Mouse (Mus musculus): ENCODE data around the gene Dscaml1. TPM values are rescaled to one million over a fixed set of nuclear protein-coding genes. Genes with fewer than 3 reads are reported as not detected.

Gene Dscaml1
- polyA plus RNA-seq, 1 experiment, result 0.62 TPM

- Histone ChIP-seq H3K27me3 (ENCODE audit: control insufficient read depth, insufficient read depth, low read length) (peaks cover 34% of the 10 kb centered on the region), H3K27ac (ENCODE audit: insufficient read depth, low read depth, low read length) (no peak overlapping the region), H3K4me3 (ENCODE audit: low read depth, low read length) (no peak overlapping the region), H3K36me3 (ENCODE audit: control insufficient read depth, insufficient read depth, low read length) (no peaks in the 10 kb centered on the region), H3K4me1 (ENCODE audit: control insufficient read depth, insufficient read depth, insufficient read length, low read length) (no peaks in the 10 kb centered on the region)
- TF ChIP-seq CTCF (IDR thresholded peaks at IDR 0.05; ENCODE audit: extremely low read depth, insufficient read length, insufficient replicate concordance, low read depth, low read length), result no peak
- 77% methylated on average over 12 of the region's 12 CpGs for WGBS
Measured at GRCm38 (mm10) chr9:45432639-45433038, 6.2 kb downstream of the Dscaml1 start.

GRCm38 (mm10) chr9:45433119-45433518 is 6.7 kb downstream of the Dscaml1 start:
- Histone ChIP-seq H3K27ac (ENCODE audit: insufficient read depth, low read depth, low read length) (no peak overlapping the region), H3K36me3 (ENCODE audit: control insufficient read depth, insufficient read depth, low read length) (no peaks in the 10 kb centered on the region), H3K4me3 (ENCODE audit: low read depth, low read length) (no peak overlapping the region), H3K27me3 (ENCODE audit: control insufficient read depth, insufficient read depth, low read length) (peaks cover 34% of the 10 kb centered on the region), H3K4me1 (ENCODE audit: control insufficient read depth, insufficient read depth, insufficient read length, low read length) (no peaks in the 10 kb centered on the region)
- no peak for TF ChIP-seq POLR2A (IDR thresholded peaks at IDR 0.05; ENCODE audit: low read depth, low read length)
- no peak for TF ChIP-seq CTCF (IDR thresholded peaks at IDR 0.05; ENCODE audit: extremely low read depth, insufficient read length, insufficient replicate concordance, low read depth, low read length)
- WGBS, result 83% methylated on average over 9 of the region's 9 CpGs

GRCm38 (mm10) chr9:45434171-45434570 is 7.7 kb downstream of the Dscaml1 start:
- WGBS, result 75% methylated on average over 2 of the region's 2 CpGs
- peaks cover 30% of the 10 kb centered on the region for H3K27me3 ChIP-seq (ENCODE audit: control insufficient read depth, insufficient read depth, low read length)
- no peaks in the 10 kb centered on the region for H3K4me1 ChIP-seq (ENCODE audit: control insufficient read depth, insufficient read depth, insufficient read length, low read length)
- TF ChIP-seq CTCF (IDR thresholded peaks at IDR 0.05; ENCODE audit: extremely low read depth, insufficient read length, insufficient replicate concordance, low read depth, low read length) (no peak), POLR2A (IDR thresholded peaks at IDR 0.05; ENCODE audit: low read depth, low read length) (no peak)
- H3K4me3 ChIP-seq (ENCODE audit: low read depth, low read length), result no peak overlapping the region
- no peak overlapping the region for H3K27ac ChIP-seq (ENCODE audit: insufficient read depth, low read depth, low read length)
- no peaks in the 10 kb centered on the region for H3K36me3 ChIP-seq (ENCODE audit: control insufficient read depth, insufficient read depth, low read length)

GRCm38 (mm10) chr9:45439025-45439424 is 12.6 kb downstream of the Dscaml1 start:
- peaks cover 3% of the 10 kb centered on the region for H3K4me1 ChIP-seq (ENCODE audit: control insufficient read depth, insufficient read depth, insufficient read length, low read length)
- no peak overlapping the region for H3K27ac ChIP-seq (ENCODE audit: insufficient read depth, low read depth, low read length)
- no peaks in the 10 kb centered on the region for H3K27me3 ChIP-seq (ENCODE audit: control insufficient read depth, insufficient read depth, low read length)
- H3K4me3 ChIP-seq (ENCODE audit: low read depth, low read length), result no peak overlapping the region
- no peaks in the 10 kb centered on the region for H3K36me3 ChIP-seq (ENCODE audit: control insufficient read depth, insufficient read depth, low read length)
- TF ChIP-seq POLR2A (IDR thresholded peaks at IDR 0.05; ENCODE audit: low read depth, low read length) (no peak), CTCF (IDR thresholded peaks at IDR 0.05; ENCODE audit: extremely low read depth, insufficient read length, insufficient replicate concordance, low read depth, low read length) (no peak)
- 60% methylated on average over 4 of the region's 4 CpGs for WGBS

GRCm38 (mm10) chr9:45440083-45440784 is 13.8 kb downstream of the Dscaml1 start:
- no peaks in the 10 kb centered on the region for H3K27me3 ChIP-seq (ENCODE audit: control insufficient read depth, insufficient read depth, low read length)
- no peak overlapping the region for H3K27ac ChIP-seq (ENCODE audit: insufficient read depth, low read depth, low read length)
- no peak overlapping the region for H3K4me3 ChIP-seq (ENCODE audit: low read depth, low read length)
- TF ChIP-seq POLR2A (IDR thresholded peaks at IDR 0.05; ENCODE audit: low read depth, low read length) (no peak), CTCF (IDR thresholded peaks at IDR 0.05; ENCODE audit: extremely low read depth, insufficient read length, insufficient replicate concordance, low read depth, low read length) (no peak)
- 51% methylated on average over 16 of the region's 16 CpGs for WGBS
- no peaks in the 10 kb centered on the region for H3K36me3 ChIP-seq (ENCODE audit: control insufficient read depth, insufficient read depth, low read length)
- peaks cover 6% of the 10 kb centered on the region for H3K4me1 ChIP-seq (ENCODE audit: control insufficient read depth, insufficient read depth, insufficient read length, low read length)

- no peaks in the 10 kb centered on the region for H3K27me3 ChIP-seq (ENCODE audit: control insufficient read depth, insufficient read depth, low read length)
- H3K4me3 ChIP-seq (ENCODE audit: low read depth, low read length), result no peak overlapping the region
- peaks cover 6% of the 10 kb centered on the region for H3K4me1 ChIP-seq (ENCODE audit: control insufficient read depth, insufficient read depth, insufficient read length, low read length)
- H3K36me3 ChIP-seq (ENCODE audit: control insufficient read depth, insufficient read depth, low read length), result no peaks in the 10 kb centered on the region
- H3K27ac ChIP-seq (ENCODE audit: insufficient read depth, low read depth, low read length), result no peak overlapping the region
- 22% methylated on average over 5 of the region's 5 CpGs for WGBS
- TF ChIP-seq POLR2A (IDR thresholded peaks at IDR 0.05; ENCODE audit: low read depth, low read length) (no peak), CTCF (IDR thresholded peaks at IDR 0.05; ENCODE audit: extremely low read depth, insufficient read length, insufficient replicate concordance, low read depth, low read length) (no peak)
Measured at GRCm38 (mm10) chr9:45444251-45444798, 17.9 kb downstream of the Dscaml1 start.

GRCm38 (mm10) chr9:45449658-45450057 is 23.2 kb downstream of the Dscaml1 start:
- Histone ChIP-seq H3K4me3 (ENCODE audit: low read depth, low read length) (no peak overlapping the region), H3K27me3 (ENCODE audit: control insufficient read depth, insufficient read depth, low read length) (no peaks in the 10 kb centered on the region), H3K36me3 (ENCODE audit: control insufficient read depth, insufficient read depth, low read length) (no peaks in the 10 kb centered on the region), H3K4me1 (ENCODE audit: control insufficient read depth, insufficient read depth, insufficient read length, low read length) (peaks cover 1% of the 10 kb centered on the region; the same call in 1 of the 2 replicates), H3K27ac (ENCODE audit: insufficient read depth, low read depth, low read length) (no peak overlapping the region)
- TF ChIP-seq POLR2A (IDR thresholded peaks at IDR 0.05; ENCODE audit: low read depth, low read length), result no peak
- TF ChIP-seq CTCF (IDR thresholded peaks at IDR 0.05; ENCODE audit: extremely low read depth, insufficient read length, insufficient replicate concordance, low read depth, low read length), result no peak
- 77% methylated on average over 4 of the region's 4 CpGs for WGBS

Data from small intestine, adult 2 months (tissue).